Mouse (Mus musculus) embryonic fibroblast, embryonic 13.5 days (primary cell): ENCODE measurements at regions not wholly inside any gene's neighbourhood (a gene's known extent, or its start where the extent isn't known, plus 50 kb on each side); places are given as distances from the start of the nearest gene placed in this dataset.

Source experiments
- CTCF ChIP-seq: IDR thresholded peaks from 2 replicates; pipeline ENCODE4 v1.5.1; 2011; ENCODE audit warnings: mild to moderate bottlenecking, control low read depth, low read length, moderate library complexity, borderline replicate concordance; ENCODE audit not compliant: insufficient read depth
- POLR2A ChIP-seq: IDR thresholded peaks from 2 replicates; pipeline ENCODE4 v1.6.1; 2011; ENCODE audit warnings: low read depth, mild to moderate bottlenecking, control low read depth, low read length, moderate library complexity

GRCm38 (mm10) chr5:75315956-75316355 lies 163.9 kb downstream of the Pdgfra start:
- TF ChIP-seq CTCF (no peak), POLR2A (no peak)
